Mouse (Mus musculus): ENCODE measurements around the gene Tmco3. TPM values are rescaled to one million over a fixed set of nuclear protein-coding genes. Genes with fewer than 3 reads are reported as not detected.

Gene Tmco3
- total and polyA plus RNA-seq, 3 experiments: 11.8 to 20.3 TPM; not detected in 1

DNA sequence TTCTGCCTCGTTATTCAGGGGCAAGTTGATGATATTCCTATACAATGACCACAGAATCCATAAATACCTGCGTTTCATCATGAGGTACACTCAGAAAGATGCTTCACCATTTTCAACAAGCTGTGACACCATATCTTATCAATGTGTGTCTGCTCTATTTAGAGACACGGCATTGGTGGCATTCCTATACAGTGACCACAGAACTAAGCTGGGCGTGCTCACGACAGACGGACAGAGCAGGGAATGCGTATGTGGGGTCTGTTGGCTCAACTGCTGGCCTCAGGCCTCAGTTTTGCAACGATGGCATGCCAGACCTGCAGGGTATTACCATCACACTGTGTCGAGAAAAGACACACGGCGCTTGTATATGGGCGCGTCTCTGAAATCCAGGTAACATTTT is 35.2 kb upstream of the Tmco3 start:
- Histone ChIP-seq H3K27me3 (ENCODE audit: control insufficient read depth in 1 of 2, insufficient read depth in 2 of 2, low read length in 2 of 2) (no peaks in the 10 kb centered on the region), H3K79me2 (ENCODE audit: control insufficient read depth, insufficient read depth, low read length, poor library complexity) (no peaks in the 10 kb centered on the region), H3K4me1 (ENCODE audit: control insufficient read depth in 1 of 2, insufficient read depth in 2 of 2, low read length in 2 of 2) (no peaks in the 10 kb centered on the region), H3K36me3 (ENCODE audit: control insufficient read depth in 1 of 2, insufficient read depth in 2 of 2, low read length in 2 of 2) (no peaks in the 10 kb centered on the region), H3K4me3 (ENCODE audit: control insufficient read depth in 1 of 2, insufficient read depth in 1 of 2, low read depth in 2 of 2, low read length in 2 of 2) (no peak overlapping the region), H3K9me3 (replicated peaks; ENCODE audit: insufficient read depth, low read length) (no peaks in the 10 kb centered on the region), H3K9ac (ENCODE audit: control insufficient read depth, low read depth, low read length, poor library complexity, severe bottlenecking) (no peak overlapping the region), H3K27ac (ENCODE audit: control insufficient read depth, low read depth, low read length) (no peak overlapping the region)
- DNase-seq (ENCODE audit: low read depth, low spot score): no peak
- TF ChIP-seq USF2 (IDR thresholded peaks at IDR 0.05; ENCODE audit: borderline replicate concordance in 1 of 2, insufficient read depth in 1 of 2, low read depth in 1 of 2, low read length in 2 of 2): no peak
- no peak for TF ChIP-seq ETS1 (IDR thresholded peaks at IDR 0.05; ENCODE audit: low read depth, low read length)
- no peak for TF ChIP-seq E2F4 (IDR thresholded peaks at IDR 0.05; ENCODE audit: borderline replicate concordance, low read depth, low read length)
- TF ChIP-seq CTCF (IDR thresholded peaks at IDR 0.05 in 2 of 3, conservative IDR thresholded peaks at IDR 0.05 in 1 of 3; ENCODE audit: control insufficient read depth in 1 of 3, insufficient read depth in 1 of 3, low read depth in 2 of 3, low read length in 3 of 3, poor library complexity in 1 of 3, severe bottlenecking in 1 of 3): no peak

DNA sequence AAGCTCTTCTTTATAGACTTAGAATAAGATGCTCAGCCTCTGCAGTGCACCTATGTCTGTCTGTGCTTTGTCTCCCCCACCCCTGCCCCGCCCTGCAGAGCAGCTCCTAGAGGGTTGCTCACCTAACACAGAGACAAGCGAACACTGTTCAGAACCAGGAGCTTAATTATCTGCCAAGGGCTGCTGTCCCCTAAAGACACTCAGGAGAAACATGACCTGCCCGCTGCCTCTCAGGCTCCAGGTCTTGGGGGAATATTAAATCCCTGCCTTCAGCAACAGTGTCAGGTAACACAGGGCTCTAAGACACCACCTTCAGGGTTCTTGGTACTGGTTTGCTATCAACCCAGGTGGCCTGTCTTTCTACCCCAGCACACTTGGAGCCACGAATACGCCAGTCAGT is 34.6 kb upstream of the Tmco3 start:
- no peaks in the 10 kb centered on the region for H3K36me3 ChIP-seq (ENCODE audit: control insufficient read depth in 1 of 2, insufficient read depth in 2 of 2, low read length in 2 of 2)
- no peak overlapping the region for H3K9ac ChIP-seq (ENCODE audit: control insufficient read depth, low read depth, low read length, poor library complexity, severe bottlenecking)
- no peaks in the 10 kb centered on the region for H3K27me3 ChIP-seq (ENCODE audit: control insufficient read depth in 1 of 2, insufficient read depth in 2 of 2, low read length in 2 of 2)
- H3K9me3 ChIP-seq (replicated peaks; ENCODE audit: insufficient read depth, low read length): no peaks in the 10 kb centered on the region
- H3K4me3 ChIP-seq (ENCODE audit: control insufficient read depth in 1 of 2, insufficient read depth in 1 of 2, low read depth in 2 of 2, low read length in 2 of 2): no peak overlapping the region
- TF ChIP-seq TCF12 (IDR thresholded peaks at IDR 0.05; ENCODE audit: low read depth, low read length): no peak
- no peak for TF ChIP-seq ZKSCAN1 (IDR thresholded peaks at IDR 0.05; ENCODE audit: low read depth, low read length)
- TF ChIP-seq NELFE (IDR thresholded peaks at IDR 0.05; ENCODE audit: low read depth, low read length): no peak
- no peak for TF ChIP-seq USF1 (IDR thresholded peaks at IDR 0.05; ENCODE audit: low read depth, low read length)
- TF ChIP-seq MYB (IDR thresholded peaks at IDR 0.05; ENCODE audit: low read depth, low read length): no peak
- TF ChIP-seq JUND (IDR thresholded peaks at IDR 0.05; ENCODE audit: low read depth, low read length): no peak
- no peak for TF ChIP-seq TAL1 (IDR thresholded peaks at IDR 0.05; ENCODE audit: low read length)
- TF ChIP-seq SIN3A (IDR thresholded peaks at IDR 0.05; ENCODE audit: low read length): no peak
- TF ChIP-seq GATA1 (IDR thresholded peaks at IDR 0.05; ENCODE audit: low read depth, low read length): no peak
- no peak for TF ChIP-seq MAX (IDR thresholded peaks at IDR 0.05; ENCODE audit: low read length)
- no peak for TF ChIP-seq TBP (IDR thresholded peaks at IDR 0.05; ENCODE audit: low read depth, low read length)
- TF ChIP-seq SMC3 (IDR thresholded peaks at IDR 0.05; ENCODE audit: low read depth, low read length): no peak
- no peak for TF ChIP-seq EP300 (IDR thresholded peaks at IDR 0.05; ENCODE audit: low read depth in 1 of 2, low read length in 2 of 2)
- no peaks in the 10 kb centered on the region for H3K79me2 ChIP-seq (ENCODE audit: control insufficient read depth, insufficient read depth, low read length, poor library complexity)
- H3K4me1 ChIP-seq (ENCODE audit: control insufficient read depth in 1 of 2, insufficient read depth in 2 of 2, low read length in 2 of 2): no peaks in the 10 kb centered on the region
- DNase-seq (ENCODE audit: low read depth, low spot score): no peak
- H3K27ac ChIP-seq (ENCODE audit: control insufficient read depth, low read depth, low read length): no peak overlapping the region
